Mouse (Mus musculus): ENCODE data around the gene Tmem270.

Tmem270 gene

GRCm38 (mm10) chr5:134890601-134891054 is 15.9 kb downstream of the Tmem270 start:
- in situ Hi-C loops (cut with MboI, MseI): no loop called here

GRCm38 (mm10) chr5:134888505-134888904 is 18.0 kb downstream of the Tmem270 start:
- in situ Hi-C loops (cut with MboI, MseI): no loop called here

GRCm38 (mm10) chr5:134887447-134888335 is 18.8 kb downstream of the Tmem270 start:
- in situ Hi-C loops (cut with MboI, MseI): no loop called here

GRCm38 (mm10) chr5:134883077-134883476 is 23.5 kb downstream of the Tmem270 start:
- in situ Hi-C loops (cut with MboI, MseI): no loop called here

GRCm38 (mm10) chr5:134876801-134877200 is 29.7 kb downstream of the Tmem270 start:
- in situ Hi-C loops (cut with MboI, MseI): no loop called here

GRCm38 (mm10) chr5:134875245-134875644 is 31.3 kb downstream of the Tmem270 start:
- in situ Hi-C loops (cut with MboI, MseI): no loop called here

- in situ Hi-C loops (cut with MboI, MseI): no loop called here
These were observed 32.3 kb downstream of the Tmem270 start for GRCm38 (mm10) chr5:134873956-134874879.

- in situ Hi-C loops (cut with MboI, MseI): no loop called here
These were observed 33.5 kb downstream of the Tmem270 start for GRCm38 (mm10) chr5:134873034-134873433.

- in situ Hi-C loops (cut with MboI, MseI): no loop called here
These were observed 33.9 kb downstream of the Tmem270 start for GRCm38 (mm10) chr5:134872597-134872996.

GRCm38 (mm10) chr5:134868506-134868905 is 38.0 kb downstream of the Tmem270 start:
- in situ Hi-C loops (cut with MboI, MseI): no loop called here

GRCm38 (mm10) chr5:134867320-134868144 is 39.0 kb downstream of the Tmem270 start:
- in situ Hi-C loops (cut with MboI, MseI): no loop called here

- in situ Hi-C loops (cut with MboI, MseI): no loop called here
These were observed 41.4 kb downstream of the Tmem270 start for GRCm38 (mm10) chr5:134865158-134865557.

GRCm38 (mm10) chr5:134861902-134862497 is 44.5 kb downstream of the Tmem270 start:
- in situ Hi-C loops (cut with MboI, MseI): no loop called here

GRCm38 (mm10) chr5:134859193-134859592 is 47.3 kb downstream of the Tmem270 start:
- in situ Hi-C loops (cut with MboI, MseI): no loop called here

- in situ Hi-C loops (cut with MboI, MseI): no loop called here
These were observed 48.2 kb downstream of the Tmem270 start for GRCm38 (mm10) chr5:134858378-134858777.

- in situ Hi-C loops (cut with MboI, MseI): no loop called here
These were observed 53.7 kb downstream of the Tmem270 start for GRCm38 (mm10) chr5:134852873-134853272.
